Mouse (Mus musculus) stomach, postnatal 0 days (tissue): ENCODE results near the gene Snapc5. TPM values are rescaled to one million over a fixed set of nuclear protein-coding genes. Genes with fewer than 3 reads are reported as not detected.
"Not testable (repeated sequence)": the region's sequence is repeated elsewhere in the genome, so short reads cannot be mapped to it uniquely, and the experiment has no call there.

ENCODE experiments used
- ATAC-seq: fragments of 200-750 bp; cut with Nextera tagmentation; 2 replicates; pipeline ENCODE4 v1.8.0; 2017; ENCODE audit not compliant: low FRiP score, low TSS enrichment
- DNase-seq: peaks from one replicate; pipeline ENCODE4 v3.0.0-alpha.2; 2016; ENCODE audit warnings: low spot score
- H3K27ac ChIP-seq: fragments of 300-500 bp; sonication (generic); replicated peaks from 2 replicates; pipeline ENCODE4 v1.5.1; 2014; ENCODE audit warnings: mild to moderate bottlenecking, control low read depth
- H3K27me3 ChIP-seq: fragments of 300-500 bp; sonication (generic); 2 replicates; pipeline ENCODE4 v1.6.1; 2014; ENCODE audit warnings: low read length; ENCODE audit not compliant: control insufficient read depth, insufficient read depth
- H3K36me3 ChIP-seq: fragments of 300-500 bp; sonication (generic); 2 replicates; pipeline ENCODE4 v1.6.1; 2014; ENCODE audit warnings: low read length, mixed read lengths; ENCODE audit not compliant: control insufficient read depth, insufficient read depth
- H3K4me1 ChIP-seq: fragments of 300-500 bp; sonication (generic); replicated peaks from 2 replicates; pipeline ENCODE4 v1.6.1; 2014; ENCODE audit warnings: antibody characterized with exemption; ENCODE audit not compliant: control insufficient read depth, insufficient read depth
- H3K4me2 ChIP-seq: fragments of 300-500 bp; sonication (generic); replicated peaks from 2 replicates; pipeline ENCODE4 v1.6.1; 2014; ENCODE audit warnings: low read depth, mild to moderate bottlenecking, control low read depth, moderate library complexity
- H3K4me3 ChIP-seq: fragments of 300-500 bp; sonication (generic); 2 replicates; pipeline ENCODE4 v1.5.1; 2014; ENCODE audit warnings: low read depth, low read length, control low read depth
- H3K9ac ChIP-seq: fragments of 300-500 bp; sonication (generic); 2 replicates; pipeline ENCODE4 v1.6.1; 2014; ENCODE audit warnings: mild to moderate bottlenecking, low read length, control low read depth, mixed read lengths
- H3K9me3 ChIP-seq: fragments of 300-500 bp; sonication (generic); 2 replicates; pipeline ENCODE4 v1.6.1; 2016; ENCODE audit warnings: low read length; ENCODE audit not compliant: control insufficient read depth
- CTCF ChIP-seq: IDR thresholded peaks from 2 replicates; pipeline ENCODE4 v1.5.1; 2016; ENCODE audit warnings: antibody characterized with exemption, low read depth, mild to moderate bottlenecking, moderate library complexity
- EP300 ChIP-seq: optimal IDR thresholded peaks from 2 replicates; pipeline ENCODE3; 2016; ENCODE audit warnings: antibody characterized with exemption
- WGBS: fragments of 180-500 bp; shearing (Covaris S2); extraction: QIAGEN DNeasy Blood & Tissue Kit; methylation state at CpG from one replicate; pipeline ENCODE4 v1.1.7; 2014; 5-methylcytosine and 5-hydroxymethylcytosine counted together
- polyA plus RNA-seq: library from polyadenylated mRNA; unstranded; fragments of >200 nt; fragmentation: Nextera tagmentation; extraction: Ambion mirVana; gene quantifications from 2 replicates; pipeline ENCODE4 v1.2.1, GENCODE M21; 2015

The Snapc5 gene
- polyA plus RNA-seq, 1 experiment from 2014 or later: 31.8 TPM

DNA sequence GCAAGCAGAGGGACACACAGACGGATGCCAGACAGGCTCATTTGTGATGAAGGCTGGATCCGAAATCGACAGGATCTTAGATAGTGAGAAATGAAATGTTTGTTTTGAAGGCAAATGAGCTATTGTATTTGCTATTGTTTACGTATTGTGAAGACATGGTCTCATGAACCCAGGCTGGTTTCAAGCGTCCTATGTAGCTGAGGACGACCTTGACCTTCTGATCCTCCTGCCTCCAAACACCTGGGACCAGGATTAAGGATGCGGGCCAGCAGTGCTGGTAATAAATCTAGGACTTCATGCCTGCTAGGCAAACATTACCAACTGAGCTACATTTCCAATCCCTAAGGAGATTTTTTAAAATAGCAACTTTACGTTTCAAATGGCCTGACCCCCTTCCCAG lies 18.4 kb downstream of the Snapc5 start:
- Histone ChIP-seq H3K27ac (no peak overlapping the region), H3K27me3 (no peaks in the 10 kb centered on the region), H3K9me3 (no peaks in the 10 kb centered on the region), H3K4me1 (no peaks in the 10 kb centered on the region), H3K9ac (no peak overlapping the region), H3K4me3 (no peak overlapping the region), H3K36me3 (peaks cover 9% of the 10 kb centered on the region), H3K4me2 (no peak overlapping the region)
- no peak for ATAC-seq
- 82% methylated on average over 8 of the region's 8 CpGs for WGBS
- DNase-seq: no peak
- TF ChIP-seq CTCF (no peak), EP300 (no peak)

DNA sequence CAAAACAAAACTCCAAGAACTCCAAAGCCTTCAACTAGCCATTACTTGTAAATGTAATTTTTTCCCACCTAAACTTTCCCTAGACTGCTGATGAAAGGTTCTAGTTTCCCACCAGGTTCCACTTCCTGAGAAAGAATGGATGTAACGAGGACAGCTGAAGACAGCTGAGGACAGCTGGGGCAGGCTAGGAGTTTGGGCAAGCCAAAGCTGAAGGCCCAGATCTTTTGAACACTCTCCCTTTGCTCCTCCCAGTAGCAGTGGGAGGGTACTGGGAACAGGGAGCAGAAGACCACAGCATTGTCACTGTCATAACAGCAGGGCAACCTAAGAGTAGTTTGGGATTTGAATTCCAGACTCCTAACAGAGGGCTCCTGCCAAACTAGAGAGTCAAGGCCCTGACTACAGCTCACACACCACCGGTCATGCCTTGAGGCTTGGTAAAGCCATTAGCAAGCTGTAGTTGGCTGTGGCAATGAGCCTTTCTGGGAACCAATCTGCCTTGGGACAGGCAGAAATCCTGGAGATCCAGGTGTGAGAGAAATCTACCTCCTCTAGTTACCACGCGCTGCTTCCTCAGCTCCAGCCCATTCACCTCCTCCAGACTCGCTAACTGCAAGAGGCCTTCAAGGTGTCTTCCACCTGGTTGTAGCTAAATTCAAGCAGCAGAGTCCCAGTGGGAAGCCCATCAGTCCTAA lies 19.1 kb downstream of the Snapc5 start:
- Histone ChIP-seq H3K9ac (no peak overlapping the region), H3K4me2 (no peak overlapping the region), H3K4me1 (no peaks in the 10 kb centered on the region), H3K4me3 (no peak overlapping the region), H3K27me3 (no peaks in the 10 kb centered on the region), H3K9me3 (no peaks in the 10 kb centered on the region), H3K36me3 (0 out of 2 replicates have a peak, but pooled peaks cover 5% of the 10 kb centered on the region), H3K27ac (peak overlapping the region; percentile 73)
- ATAC-seq: no peak
- TF ChIP-seq EP300 (no peak), CTCF (no peak)
- 94% methylated on average over 5 of the region's 5 CpGs for WGBS
- DNase-seq: no peak

DNA sequence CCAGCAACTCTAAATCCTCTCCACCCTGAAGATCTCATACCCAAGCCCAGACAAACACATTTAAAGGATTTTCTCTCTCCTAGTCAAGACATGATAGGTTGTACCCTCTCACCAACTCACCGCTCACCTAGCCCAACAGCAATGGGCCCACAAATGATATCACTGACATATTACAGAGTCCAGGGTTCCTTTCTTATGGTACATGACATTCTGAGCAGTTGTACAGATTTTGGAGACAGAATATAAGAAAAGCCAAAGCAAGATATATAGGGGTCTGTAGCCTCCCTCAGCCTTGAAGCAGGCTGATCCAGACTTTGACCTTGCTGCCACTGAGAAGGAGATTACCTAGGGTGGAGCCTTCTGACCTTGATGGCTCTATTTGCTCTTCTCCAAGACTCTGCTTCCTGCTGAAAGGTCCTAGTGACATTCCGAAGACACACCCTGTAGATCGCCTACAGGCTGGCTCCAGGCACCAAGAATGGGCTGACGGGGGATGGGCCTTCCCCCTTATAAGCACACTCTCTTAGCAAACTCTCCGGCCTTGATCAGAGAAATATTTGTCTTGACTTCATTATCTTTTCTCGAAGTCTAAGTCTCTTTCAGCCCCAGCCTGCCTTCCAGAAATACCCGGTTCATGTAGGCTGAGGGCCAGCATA lies 19.8 kb downstream of the Snapc5 start:
- H3K4me1 ChIP-seq, H3K4me3 ChIP-seq, H3K36me3 ChIP-seq, H3K27me3 ChIP-seq, H3K4me2 ChIP-seq, H3K9me3 ChIP-seq, H3K9ac ChIP-seq: not testable (repeated sequence)
- H3K27ac ChIP-seq: peak overlapping the region; percentile 79
- WGBS: 64% methylated on average over 7 of the region's 7 CpGs
- DNase-seq (peak; percentile 68), ATAC-seq (peak; percentile 27)

DNA sequence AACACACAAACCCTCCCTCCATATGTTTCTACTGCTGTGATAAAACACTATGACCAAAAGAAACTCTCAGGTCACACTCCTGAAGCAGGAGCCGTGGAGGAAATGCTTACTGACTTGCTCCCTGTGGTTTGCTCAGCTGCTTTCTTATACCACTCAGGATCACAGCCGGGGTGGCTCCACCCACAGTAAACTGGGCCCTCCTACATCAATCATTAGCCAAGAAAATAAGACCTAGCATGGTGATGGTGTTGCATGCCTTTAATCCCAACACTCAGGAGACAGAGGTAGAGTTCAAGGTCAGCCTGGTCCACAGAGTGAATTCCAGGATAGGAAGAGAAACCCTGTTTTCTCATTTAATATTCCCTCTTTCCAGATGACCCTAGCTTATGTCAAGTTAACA lies 20.8 kb downstream of the Snapc5 start:
- Histone ChIP-seq H3K27me3 (no peaks in the 10 kb centered on the region), H3K4me1 (no peaks in the 10 kb centered on the region), H3K36me3 (no peaks in the 10 kb centered on the region), H3K9ac (no peak overlapping the region), H3K4me2 (no peak overlapping the region), H3K27ac (peak overlapping the region; percentile 79), H3K9me3 (no peaks in the 10 kb centered on the region), H3K4me3 (no peak overlapping the region)
- DNase-seq (peak; percentile 73), ATAC-seq (peak; percentile 82)
- TF ChIP-seq CTCF (no peak), EP300 (no peak)
- WGBS: 51% methylated on average over 2 of the region's 2 CpGs

DNA sequence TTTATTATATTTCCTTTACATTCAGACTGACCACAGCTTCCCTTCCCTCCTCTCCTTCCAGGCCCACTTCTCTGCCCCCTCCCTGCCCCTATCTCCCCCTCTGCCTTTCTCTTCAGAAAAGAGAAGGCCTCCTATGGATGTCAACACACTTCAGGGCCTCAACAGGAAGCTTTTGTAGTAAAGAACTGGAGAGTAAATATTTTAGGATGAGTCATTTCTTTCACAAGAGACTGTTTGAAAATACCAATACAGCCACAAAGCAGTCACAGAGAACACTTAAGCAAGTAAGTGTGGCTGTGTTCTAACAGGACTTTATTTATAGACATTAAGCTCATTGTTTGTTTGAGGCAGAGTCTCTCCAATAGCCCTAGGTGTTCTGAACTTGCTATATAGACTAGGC lies 23.3 kb downstream of the Snapc5 start:
- H3K4me3 ChIP-seq: no peak overlapping the region
- no peak overlapping the region for H3K4me2 ChIP-seq
- DNase-seq (no peak), ATAC-seq (peak; percentile 40)
- peak overlapping the region; percentile 69 for H3K27ac ChIP-seq
- no peaks in the 10 kb centered on the region for H3K9me3 ChIP-seq
- no peaks in the 10 kb centered on the region for H3K36me3 ChIP-seq
- H3K9ac ChIP-seq: no peak overlapping the region
- no peaks in the 10 kb centered on the region for H3K4me1 ChIP-seq
- no peaks in the 10 kb centered on the region for H3K27me3 ChIP-seq
- TF ChIP-seq CTCF: no peak
- no peak for TF ChIP-seq EP300

DNA sequence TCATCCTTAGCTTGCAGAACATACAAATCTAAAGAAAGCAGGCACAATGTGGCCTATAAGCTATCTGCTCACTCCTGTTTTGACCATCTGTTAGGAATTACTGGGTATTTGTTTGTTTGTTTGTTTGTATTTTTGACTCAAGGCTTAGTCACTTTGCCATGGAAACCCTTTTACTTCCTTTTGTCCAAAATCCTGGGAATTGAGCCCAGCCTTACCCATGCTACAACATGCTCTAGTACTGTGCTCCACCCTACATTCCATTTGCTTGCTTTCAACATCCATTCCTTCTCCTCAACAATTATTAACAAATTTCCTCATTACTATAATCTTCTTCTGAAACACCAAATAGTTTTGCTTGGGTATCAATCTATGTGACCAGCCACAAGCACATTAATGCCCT lies 23.8 kb downstream of the Snapc5 start:
- Histone ChIP-seq H3K4me2 (no peak overlapping the region), H3K4me3 (no peak overlapping the region), H3K9ac (no peak overlapping the region), H3K27me3 (no peaks in the 10 kb centered on the region), H3K9me3 (no peaks in the 10 kb centered on the region), H3K4me1 (no peaks in the 10 kb centered on the region), H3K36me3 (no peaks in the 10 kb centered on the region), H3K27ac (peak overlapping the region; percentile 69)
- no peak for ATAC-seq
- no peak for DNase-seq
- no peak for TF ChIP-seq EP300
- TF ChIP-seq CTCF: no peak
